Mouse (Mus musculus) kidney, postnatal 0 days (tissue): ENCODE measurements at regions not wholly inside any gene's neighbourhood (a gene's known extent, or its start where the extent isn't known, plus 50 kb on each side); places are given as distances from the start of the nearest gene placed in this dataset.

ENCODE experiments used
- ATAC-seq: fragments of 200-750 bp; cut with Nextera tagmentation; replicated peaks from 2 replicates; pipeline ENCODE4 v1.8.0; 2017; ENCODE audit warnings: low read depth, moderate number of reproducible peaks, moderate TSS enrichment, moderate library complexity; ENCODE audit not compliant: low FRiP score
- DNase-seq: peaks from one replicate; pipeline ENCODE4 v3.0.0-alpha.2; 2016; ENCODE audit warnings: low spot score
- H3K27ac ChIP-seq: fragments of 300-500 bp; sonication (generic); 2 replicates; pipeline ENCODE4 v1.5.1; 2014; ENCODE audit warnings: mild to moderate bottlenecking
- H3K27me3 ChIP-seq: fragments of 300-500 bp; sonication (generic); 2 replicates; pipeline ENCODE4 v1.6.1; 2014; ENCODE audit warnings: low read length, mixed read lengths; ENCODE audit not compliant: insufficient read depth
- H3K36me3 ChIP-seq: fragments of 300-500 bp; sonication (generic); 2 replicates; pipeline ENCODE4 v1.6.1; 2014; ENCODE audit warnings: low read length, mixed read lengths; ENCODE audit not compliant: insufficient read depth
- H3K4me1 ChIP-seq: fragments of 300-500 bp; sonication (generic); replicated peaks from 2 replicates; pipeline ENCODE4 v1.6.1; 2014; ENCODE audit warnings: antibody characterized with exemption, low read length, mixed read lengths; ENCODE audit not compliant: insufficient read depth
- H3K4me2 ChIP-seq: fragments of 300-500 bp; sonication (generic); 2 replicates; pipeline ENCODE4 v1.6.1; 2014; ENCODE audit warnings: mild to moderate bottlenecking, low read length, moderate library complexity, mixed read lengths
- H3K4me3 ChIP-seq: fragments of 300-500 bp; sonication (generic); replicated peaks from 2 replicates; pipeline ENCODE4 v1.5.1; 2014; ENCODE audit warnings: low read depth, low read length
- H3K9ac ChIP-seq: fragments of 300-500 bp; sonication (generic); 2 replicates; pipeline ENCODE4 v1.6.1; 2014; ENCODE audit warnings: low read depth, low read length
- H3K9me3 ChIP-seq: fragments of 300-500 bp; sonication (generic); replicated peaks from 2 replicates; pipeline ENCODE4 v1.6.1; 2016; ENCODE audit warnings: low read length, inconsistent platforms, mixed read lengths
- CTCF ChIP-seq: IDR thresholded peaks from 2 replicates; pipeline ENCODE4 v1.5.1; 2016; ENCODE audit warnings: antibody characterized with exemption, low read depth, mild to moderate bottlenecking, moderate library complexity
- WGBS: fragments of 180-500 bp; shearing (Covaris S2); extraction: QIAGEN DNeasy Blood & Tissue Kit; methylation state at CpG from one replicate; pipeline ENCODE4 v1.1.7; 2014; 5-methylcytosine and 5-hydroxymethylcytosine counted together

DNA sequence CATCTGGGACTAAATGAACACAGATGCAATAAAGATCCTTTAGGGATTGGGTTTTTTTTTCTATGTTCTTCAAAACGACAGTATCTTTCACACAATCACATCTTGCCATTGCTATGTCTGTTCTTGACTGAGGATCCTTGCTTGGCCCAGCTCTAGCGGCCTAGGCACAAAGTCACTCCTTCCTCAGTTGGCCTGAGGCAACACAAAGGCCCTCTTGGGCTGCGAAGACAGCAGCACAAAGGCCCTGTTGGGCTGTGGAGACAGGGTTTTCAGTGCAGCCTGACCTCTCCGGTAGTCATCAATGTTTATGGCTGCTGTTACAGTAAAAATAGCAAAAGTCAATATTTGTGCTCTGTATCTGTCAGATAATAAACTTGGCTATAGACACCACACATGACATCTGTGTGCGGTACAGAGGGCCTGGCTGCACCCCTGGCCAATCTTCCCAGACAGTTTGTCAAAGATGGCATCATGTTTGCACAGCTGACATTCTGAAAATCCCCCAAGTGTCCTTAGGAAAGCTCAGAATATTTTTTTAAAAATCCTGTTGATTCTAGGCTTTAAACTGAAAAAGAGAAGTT lies 250.9 kb upstream of the Elac2 start:
- Histone ChIP-seq H3K9ac (no peak overlapping the region), H3K27me3 (no peaks in the 10 kb centered on the region), H3K4me2 (no peak overlapping the region), H3K36me3 (no peaks in the 10 kb centered on the region), H3K4me3 (no peak overlapping the region), H3K9me3 (no peaks in the 10 kb centered on the region), H3K4me1 (0 out of 2 replicates have a peak, but pooled peaks cover 5% of the 10 kb centered on the region), H3K27ac (no peak overlapping the region)
- ATAC-seq (no peak), DNase-seq (no peak)
- no peak for TF ChIP-seq CTCF
- 54% methylated on average over 5 of the region's 5 CpGs for WGBS

DNA sequence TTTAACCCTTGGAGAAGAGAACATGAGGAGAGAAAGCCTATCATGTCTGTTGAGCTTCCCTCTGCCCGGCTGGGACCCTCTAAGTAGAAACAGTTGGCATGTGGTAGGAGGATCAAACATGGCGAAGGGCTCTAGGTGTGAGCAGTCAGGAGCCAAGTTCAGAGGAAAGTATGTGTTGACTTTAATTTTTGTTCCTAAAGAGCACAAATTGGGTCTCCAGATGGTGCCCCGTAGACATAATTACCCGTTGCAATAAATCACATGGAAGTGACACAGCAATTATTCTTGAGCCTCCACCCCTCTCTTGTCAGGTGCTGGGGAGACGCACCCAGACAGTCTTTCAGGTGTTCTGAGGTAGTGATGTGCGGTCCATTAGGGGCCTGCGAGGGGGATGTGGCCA lies 239.9 kb upstream of the Elac2 start:
- no peak for TF ChIP-seq CTCF
- DNase-seq: no peak
- Histone ChIP-seq H3K9ac (no peak overlapping the region), H3K4me3 (no peak overlapping the region), H3K4me2 (no peak overlapping the region), H3K9me3 (no peaks in the 10 kb centered on the region), H3K36me3 (no peaks in the 10 kb centered on the region), H3K4me1 (no peaks in the 10 kb centered on the region), H3K27me3 (no peaks in the 10 kb centered on the region), H3K27ac (no peak overlapping the region)
- ATAC-seq: no peak
- 59% methylated on average over 7 of the region's 7 CpGs for WGBS

DNA sequence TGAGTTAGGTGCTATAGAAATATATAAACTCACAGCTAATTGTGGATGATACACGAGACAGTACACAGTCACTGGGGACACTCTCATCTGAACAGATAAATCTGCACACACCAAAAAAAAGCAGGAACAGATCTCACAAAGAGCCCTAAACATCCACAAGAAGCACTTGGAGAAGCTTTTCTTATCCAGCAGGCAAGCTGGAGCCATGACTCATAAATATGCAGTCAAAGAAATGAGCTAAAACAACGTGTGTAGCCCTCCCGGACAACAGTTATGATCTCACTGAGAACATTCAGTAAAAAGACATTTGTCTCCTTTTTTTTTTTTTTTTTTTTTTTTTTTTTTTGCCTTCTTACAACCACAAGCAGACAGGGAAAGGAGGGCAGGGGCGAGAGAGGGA lies 235.1 kb upstream of the Elac2 start:
- H3K27me3 ChIP-seq: no peaks in the 10 kb centered on the region
- H3K4me3 ChIP-seq: no peak overlapping the region
- DNase-seq (no peak), ATAC-seq (no peak)
- no peak overlapping the region for H3K27ac ChIP-seq
- no peaks in the 10 kb centered on the region for H3K36me3 ChIP-seq
- H3K4me2 ChIP-seq: no peak overlapping the region
- no peak for TF ChIP-seq CTCF
- H3K9me3 ChIP-seq: no peaks in the 10 kb centered on the region
- no peaks in the 10 kb centered on the region for H3K4me1 ChIP-seq
- H3K9ac ChIP-seq: no peak overlapping the region
- WGBS: 57% methylated on average over 4 of the region's 4 CpGs

DNA sequence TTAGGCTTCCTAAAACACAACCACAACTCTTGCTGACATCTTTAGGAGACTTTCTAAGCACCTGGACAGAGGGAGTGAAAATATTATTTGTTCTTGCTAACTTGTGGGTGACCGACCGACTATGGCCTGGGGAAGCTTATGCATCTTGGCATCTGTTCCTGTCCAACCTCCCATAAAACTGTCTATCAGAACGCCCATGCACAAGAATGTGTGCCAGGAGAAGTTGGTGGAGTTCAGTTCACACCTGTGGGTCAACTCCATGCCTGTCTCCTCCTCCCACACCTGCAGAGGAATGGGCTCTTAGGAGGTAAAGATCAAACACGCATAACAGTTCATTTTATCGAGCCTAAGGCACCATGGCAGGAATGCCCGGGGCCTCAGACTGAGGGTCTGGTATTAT lies 232.7 kb upstream of the Elac2 start:
- no peak for TF ChIP-seq CTCF
- H3K36me3 ChIP-seq: no peaks in the 10 kb centered on the region
- H3K4me2 ChIP-seq: no peak overlapping the region
- H3K9ac ChIP-seq: no peak overlapping the region
- H3K4me1 ChIP-seq: no peaks in the 10 kb centered on the region
- no peaks in the 10 kb centered on the region for H3K9me3 ChIP-seq
- WGBS: 43% methylated on average over 6 of the region's 6 CpGs
- no peaks in the 10 kb centered on the region for H3K27me3 ChIP-seq
- ATAC-seq (no peak), DNase-seq (peak; percentile 60)
- no peak overlapping the region for H3K27ac ChIP-seq
- no peak overlapping the region for H3K4me3 ChIP-seq

DNA sequence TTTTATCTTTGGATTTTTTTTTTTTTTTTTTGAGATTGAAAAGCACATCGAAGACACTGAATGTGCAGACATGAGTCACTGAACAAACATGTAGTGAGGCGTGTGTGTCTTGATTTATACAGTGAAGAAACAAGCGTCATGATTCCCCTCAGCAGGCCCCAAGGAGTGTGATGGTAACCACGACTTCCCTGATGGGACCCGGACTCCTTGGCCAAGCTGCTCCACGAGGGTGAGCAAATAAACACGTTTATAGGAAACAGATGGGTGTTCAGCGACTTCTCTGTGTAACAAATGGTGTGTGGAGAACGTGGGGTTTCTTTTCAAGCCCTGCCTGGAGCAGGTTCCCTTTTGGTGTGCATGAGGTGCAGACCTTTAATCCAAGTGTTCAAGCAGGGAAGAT lies 228.9 kb upstream of the Elac2 start:
- DNase-seq (no peak), ATAC-seq (no peak)
- Histone ChIP-seq H3K27me3 (no peaks in the 10 kb centered on the region), H3K9me3 (no peaks in the 10 kb centered on the region), H3K4me3 (no peak overlapping the region), H3K4me2 (no peak overlapping the region), H3K4me1 (no peaks in the 10 kb centered on the region), H3K27ac (no peak overlapping the region), H3K36me3 (no peaks in the 10 kb centered on the region), H3K9ac (no peak overlapping the region)
- TF ChIP-seq CTCF: no peak
- WGBS: 26% methylated on average over 9 of the region's 9 CpGs

DNA sequence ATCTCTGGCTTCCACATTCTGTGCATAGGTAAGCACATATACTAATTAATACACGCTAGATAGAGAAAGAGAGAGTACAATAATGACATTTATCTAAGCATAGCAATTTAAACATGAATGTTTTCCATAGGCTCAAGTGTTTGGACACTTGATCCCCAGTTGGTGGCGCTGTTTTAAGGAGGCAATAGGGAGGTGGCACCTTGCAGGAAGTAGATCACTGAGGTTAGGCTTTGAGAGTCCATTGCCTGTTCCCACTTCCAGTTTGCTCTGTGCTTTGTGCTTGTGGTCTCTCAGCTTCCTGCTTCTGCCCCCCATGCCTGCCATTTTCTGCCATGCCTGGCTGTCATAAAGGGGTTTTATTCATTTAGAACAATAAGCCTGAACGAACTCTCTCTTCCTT lies 226.5 kb upstream of the Elac2 start:
- H3K27ac ChIP-seq: no peak overlapping the region
- H3K4me1 ChIP-seq: no peaks in the 10 kb centered on the region
- 71% methylated on average over 3 of the region's 3 CpGs for WGBS
- peak; percentile 50; the same call in 1 of the 2 replicates for TF ChIP-seq CTCF
- H3K4me2 ChIP-seq: no peak overlapping the region
- ATAC-seq (no peak), DNase-seq (no peak)
- H3K9me3 ChIP-seq: no peaks in the 10 kb centered on the region
- H3K36me3 ChIP-seq: no peaks in the 10 kb centered on the region
- no peaks in the 10 kb centered on the region for H3K27me3 ChIP-seq
- no peak overlapping the region for H3K4me3 ChIP-seq
- no peak overlapping the region for H3K9ac ChIP-seq

DNA sequence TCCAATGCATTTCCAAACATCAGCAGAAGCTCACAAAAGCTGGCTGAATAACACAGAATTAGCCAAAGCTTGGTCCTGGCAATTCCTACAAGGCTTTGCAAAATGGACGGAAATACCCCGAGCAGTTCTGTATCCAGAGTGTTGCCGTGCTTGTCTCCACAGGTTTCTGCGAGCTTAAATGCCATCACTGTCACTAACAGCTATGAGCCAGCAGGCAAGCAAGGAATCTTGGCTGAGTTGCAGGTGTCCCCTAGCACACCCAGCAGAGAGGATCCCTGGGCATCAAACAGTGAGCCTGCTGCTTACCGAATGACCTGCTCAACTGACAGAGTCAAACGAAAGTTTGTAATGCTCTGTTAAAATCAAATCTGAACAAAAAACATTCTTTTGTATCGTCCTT lies 226.0 kb upstream of the Elac2 start:
- DNase-seq: no peak
- Histone ChIP-seq H3K36me3 (no peaks in the 10 kb centered on the region), H3K27me3 (no peaks in the 10 kb centered on the region), H3K4me1 (no peaks in the 10 kb centered on the region), H3K9ac (no peak overlapping the region), H3K9me3 (no peaks in the 10 kb centered on the region), H3K27ac (no peak overlapping the region), H3K4me3 (no peak overlapping the region), H3K4me2 (no peak overlapping the region)
- no peak for TF ChIP-seq CTCF
- 85% methylated on average over 7 of the region's 7 CpGs for WGBS
- no peak for ATAC-seq
